Mouse (Mus musculus): Measurements from ENCODE around the gene Fam166b. TPM values are rescaled to one million over a fixed set of nuclear protein-coding genes. Genes with fewer than 3 reads are reported as not detected.
A peak's percentile ranks its signal among the peaks of the same experiment; 100 is the strongest.

Gene Fam166b
- polyA plus RNA-seq, 1 experiment from 2014 or later, result 4.6 TPM

- no peaks in the 10 kb centered on the region for H3K36me3 ChIP-seq (ENCODE audit: insufficient read depth, low read length)
- DNase-seq (ENCODE audit: low spot score), result no peak
- ATAC-seq, result no peak
- H3K4me2 ChIP-seq (replicated peaks; ENCODE audit: low read depth, low read length), result no peak overlapping the region
- no peak overlapping the region for H3K9ac ChIP-seq (replicated peaks; ENCODE audit: low read depth)
- TF ChIP-seq CTCF (IDR thresholded peaks at IDR 0.05), result no peak
- TF ChIP-seq EP300 (IDR thresholded peaks at IDR 0.05), result peak; percentile 100
- no peak overlapping the region for H3K4me3 ChIP-seq (ENCODE audit: low read depth, low read length)
- H3K4me1 ChIP-seq (ENCODE audit: insufficient read depth, low read depth, low read length), result peaks cover 18% of the 10 kb centered on the region
- peak overlapping the region; percentile 84 for H3K27ac ChIP-seq (ENCODE audit: low read length)
- H3K27me3 ChIP-seq (replicated peaks; ENCODE audit: insufficient read depth, low read length), result no peaks in the 10 kb centered on the region
- WGBS, result 68% methylated on average over 2 of the region's 2 CpGs
- no peaks in the 10 kb centered on the region for H3K9me3 ChIP-seq (ENCODE audit: low read length)
Measured at GRCm38 (mm10) chr4:43389390-43389789, 39.5 kb downstream of the Fam166b start.

- H3K27me3 ChIP-seq (replicated peaks; ENCODE audit: insufficient read depth, low read length), result no peaks in the 10 kb centered on the region
- H3K4me1 ChIP-seq (ENCODE audit: insufficient read depth, low read depth, low read length), result peaks cover 12% of the 10 kb centered on the region
- ATAC-seq, result peak; percentile 36
- no peak for DNase-seq (ENCODE audit: low spot score)
- H3K9me3 ChIP-seq (ENCODE audit: low read length), result no peaks in the 10 kb centered on the region
- no peak for TF ChIP-seq CTCF (IDR thresholded peaks at IDR 0.05)
- peak; percentile 96 for TF ChIP-seq EP300 (IDR thresholded peaks at IDR 0.05)
- no peaks in the 10 kb centered on the region for H3K36me3 ChIP-seq (ENCODE audit: insufficient read depth, low read length)
- no peak overlapping the region for H3K9ac ChIP-seq (replicated peaks; ENCODE audit: low read depth)
- H3K27ac ChIP-seq (ENCODE audit: low read length), result peak overlapping the region; percentile 69; the same call in 1 of the 2 replicates
- H3K4me3 ChIP-seq (ENCODE audit: low read depth, low read length), result no peak overlapping the region
- H3K4me2 ChIP-seq (replicated peaks; ENCODE audit: low read depth, low read length), result no peak overlapping the region
Measured at GRCm38 (mm10) chr4:43386932-43387331, 42.0 kb downstream of the Fam166b start.

GRCm38 (mm10) chr4:43384541-43384940 lies 44.4 kb downstream of the Fam166b start:
- Histone ChIP-seq H3K36me3 (ENCODE audit: insufficient read depth, low read length) (no peaks in the 10 kb centered on the region), H3K9me3 (ENCODE audit: low read length) (no peaks in the 10 kb centered on the region), H3K4me1 (ENCODE audit: insufficient read depth, low read depth, low read length) (peaks cover 8% of the 10 kb centered on the region), H3K9ac (replicated peaks; ENCODE audit: low read depth) (no peak overlapping the region), H3K27me3 (replicated peaks; ENCODE audit: insufficient read depth, low read length) (no peaks in the 10 kb centered on the region), H3K4me3 (ENCODE audit: low read depth, low read length) (no peak overlapping the region), H3K4me2 (replicated peaks; ENCODE audit: low read depth, low read length) (peak overlapping the region; percentile 11), H3K27ac (ENCODE audit: low read length) (peak overlapping the region; percentile 11)
- WGBS, result 75% methylated on average over 3 of the region's 3 CpGs
- DNase-seq (ENCODE audit: low spot score), result no peak
- TF ChIP-seq EP300 (IDR thresholded peaks at IDR 0.05), result no peak
- no peak for TF ChIP-seq CTCF (IDR thresholded peaks at IDR 0.05)
- ATAC-seq, result no peak

GRCm38 (mm10) chr4:43384083-43384460 lies 44.9 kb downstream of the Fam166b start:
- no peaks in the 10 kb centered on the region for H3K36me3 ChIP-seq (ENCODE audit: insufficient read depth, low read length)
- H3K4me1 ChIP-seq (ENCODE audit: insufficient read depth, low read depth, low read length), result peaks cover 7% of the 10 kb centered on the region
- H3K9me3 ChIP-seq (ENCODE audit: low read length), result no peaks in the 10 kb centered on the region
- H3K4me3 ChIP-seq (ENCODE audit: low read depth, low read length), result no peak overlapping the region
- peak; percentile 65 for DNase-seq (ENCODE audit: low spot score)
- WGBS, result 57% methylated on average over 5 of the region's 5 CpGs
- no peak for ATAC-seq
- TF ChIP-seq EP300 (IDR thresholded peaks at IDR 0.05) (no peak), CTCF (IDR thresholded peaks at IDR 0.05) (no peak)
- peak overlapping the region; percentile 96 for H3K27ac ChIP-seq (ENCODE audit: low read length)
- H3K9ac ChIP-seq (replicated peaks; ENCODE audit: low read depth), result no peak overlapping the region
- peak overlapping the region; percentile 85; the same call in 1 of the 2 replicates for H3K4me2 ChIP-seq (replicated peaks; ENCODE audit: low read depth, low read length)
- no peaks in the 10 kb centered on the region for H3K27me3 ChIP-seq (replicated peaks; ENCODE audit: insufficient read depth, low read length)

GRCm38 (mm10) chr4:43383246-43384082 lies 45.5 kb downstream of the Fam166b start:
- DNase-seq (ENCODE audit: low spot score) (peak; percentile 56), ATAC-seq (no peak)
- Histone ChIP-seq H3K4me1 (ENCODE audit: insufficient read depth, low read depth, low read length) (peaks cover 7% of the 10 kb centered on the region), H3K4me2 (replicated peaks; ENCODE audit: low read depth, low read length) (peak overlapping the region; percentile 85), H3K9ac (replicated peaks; ENCODE audit: low read depth) (peak overlapping the region; percentile 30), H3K36me3 (ENCODE audit: insufficient read depth, low read length) (no peaks in the 10 kb centered on the region), H3K27me3 (replicated peaks; ENCODE audit: insufficient read depth, low read length) (no peaks in the 10 kb centered on the region), H3K27ac (ENCODE audit: low read length) (peak overlapping the region; percentile 96), H3K4me3 (ENCODE audit: low read depth, low read length) (peak overlapping the region; percentile 77), H3K9me3 (ENCODE audit: low read length) (no peaks in the 10 kb centered on the region)
- WGBS, result 43% methylated on average over 11 of the region's 11 CpGs
- TF ChIP-seq CTCF (IDR thresholded peaks at IDR 0.05), result no peak
- peak; percentile 29; the same call in 1 of the 2 replicates for TF ChIP-seq EP300 (IDR thresholded peaks at IDR 0.05)

GRCm38 (mm10) chr4:43382155-43383020 lies 46.5 kb downstream of the Fam166b start:
- peak; percentile 67 for DNase-seq (ENCODE audit: low spot score)
- Histone ChIP-seq H3K9me3 (ENCODE audit: low read length) (no peaks in the 10 kb centered on the region), H3K4me3 (ENCODE audit: low read depth, low read length) (peak overlapping the region; percentile 77), H3K27me3 (replicated peaks; ENCODE audit: insufficient read depth, low read length) (no peaks in the 10 kb centered on the region), H3K4me2 (replicated peaks; ENCODE audit: low read depth, low read length) (peak overlapping the region; percentile 85), H3K36me3 (ENCODE audit: insufficient read depth, low read length) (no peaks in the 10 kb centered on the region), H3K4me1 (ENCODE audit: insufficient read depth, low read depth, low read length) (peaks cover 7% of the 10 kb centered on the region), H3K27ac (ENCODE audit: low read length) (peak overlapping the region; percentile 96), H3K9ac (replicated peaks; ENCODE audit: low read depth) (peak overlapping the region; percentile 91)
- ATAC-seq, result peak; percentile 63
- WGBS, result 4% methylated on average over 17 of the region's 33 CpGs
- TF ChIP-seq EP300 (IDR thresholded peaks at IDR 0.05) (no peak), CTCF (IDR thresholded peaks at IDR 0.05) (no peak)
